Mouse (Mus musculus): ENCODE measurements at regions not wholly inside any gene's neighbourhood (a gene's known extent, or its start where the extent isn't known, plus 50 kb on each side); places are given as distances from the start of the nearest gene placed in this dataset.

DNA sequence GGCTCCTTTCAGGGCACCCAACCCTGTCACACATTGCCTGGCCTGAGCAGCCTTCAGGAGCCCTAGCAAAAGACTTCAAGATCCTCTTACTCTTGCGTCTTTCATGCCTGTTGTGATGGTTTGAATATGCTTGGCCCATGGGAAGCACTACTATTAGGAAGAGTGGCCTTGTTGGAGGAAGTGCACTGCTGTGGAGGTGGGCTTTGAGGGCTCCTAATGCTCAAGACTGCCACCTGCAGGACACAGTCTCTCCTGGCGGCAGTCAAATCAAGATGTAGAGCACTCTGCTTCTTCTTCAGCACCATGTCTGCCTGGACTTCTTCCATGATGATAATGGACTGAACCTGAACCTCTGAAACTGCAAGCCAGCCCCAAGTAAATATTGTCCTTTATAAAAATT is 73.0 kb downstream of the Tsen15 start:
- peak; percentile 19 for DNase-seq

DNA sequence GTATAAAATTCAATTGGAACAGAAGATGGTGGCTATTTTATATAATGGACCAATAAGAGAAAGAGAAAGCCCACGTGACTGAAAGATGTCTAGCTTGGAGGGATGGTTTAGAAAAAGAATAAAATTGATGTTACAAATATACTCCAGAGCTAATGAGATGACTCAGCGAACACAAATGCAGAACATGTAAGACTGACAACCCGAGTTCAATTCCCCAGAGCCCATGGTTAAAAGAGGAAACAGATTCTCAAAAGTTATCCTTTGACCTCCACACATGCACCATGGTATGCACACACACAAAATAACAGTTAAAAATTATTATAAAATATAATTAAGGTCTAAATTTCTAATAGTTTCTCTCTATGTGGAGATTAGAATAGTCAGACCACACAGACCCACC is 81.0 kb downstream of the Tsen15 start:
- DNase-seq = no peak

DNA sequence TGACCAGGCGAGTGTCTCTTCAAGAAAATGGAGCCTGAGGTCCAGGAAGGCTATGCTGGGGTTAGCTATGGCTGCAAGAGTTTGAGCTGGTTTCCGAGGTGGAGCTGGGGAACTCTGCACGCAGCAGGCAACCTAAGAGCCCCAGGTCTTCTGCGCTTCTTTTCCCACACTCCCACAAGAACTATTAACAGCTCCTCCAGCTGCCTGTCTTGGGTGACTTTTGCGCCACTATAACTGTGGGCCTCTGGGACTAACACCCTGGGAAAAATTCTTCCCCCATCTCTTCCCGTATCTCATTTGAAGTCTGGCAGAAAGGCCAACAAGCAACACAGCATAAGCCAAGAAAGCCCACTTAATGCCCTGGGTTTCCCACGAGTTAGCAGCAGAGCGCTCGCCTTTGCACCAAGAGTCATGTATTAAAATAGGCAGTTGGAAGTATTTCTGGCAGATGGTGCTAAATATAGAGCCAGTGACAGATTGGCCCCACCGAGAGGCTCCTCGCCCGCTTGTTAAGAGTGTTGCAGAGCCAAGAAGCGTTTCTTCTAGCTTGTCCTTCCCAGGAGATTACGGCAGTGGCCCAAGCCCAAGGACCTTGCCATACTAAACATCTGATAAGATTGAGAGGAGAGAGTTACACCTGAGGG is 81.9 kb downstream of the Tsen15 start:
- peak; percentile 36 for DNase-seq

DNA sequence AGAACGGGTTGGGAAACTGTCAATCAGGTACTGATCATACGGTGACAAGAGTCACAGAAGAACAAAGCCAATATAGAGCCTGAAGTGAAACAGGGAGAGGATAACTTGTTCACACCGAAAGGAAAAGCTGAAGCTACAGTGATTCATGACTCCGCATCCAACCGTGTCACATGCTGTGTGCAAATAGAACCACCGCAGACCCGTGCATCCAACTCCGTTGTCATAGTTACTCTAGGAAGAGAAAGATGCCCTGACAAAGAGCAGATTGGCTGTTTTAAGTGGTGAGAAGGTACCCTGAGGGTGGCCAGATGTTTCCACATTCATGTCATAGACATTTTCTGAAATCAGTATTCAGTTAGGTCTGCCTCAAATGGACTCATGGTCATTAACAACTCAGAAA is 85.1 kb downstream of the Tsen15 start:
- DNase-seq = no peak

DNA sequence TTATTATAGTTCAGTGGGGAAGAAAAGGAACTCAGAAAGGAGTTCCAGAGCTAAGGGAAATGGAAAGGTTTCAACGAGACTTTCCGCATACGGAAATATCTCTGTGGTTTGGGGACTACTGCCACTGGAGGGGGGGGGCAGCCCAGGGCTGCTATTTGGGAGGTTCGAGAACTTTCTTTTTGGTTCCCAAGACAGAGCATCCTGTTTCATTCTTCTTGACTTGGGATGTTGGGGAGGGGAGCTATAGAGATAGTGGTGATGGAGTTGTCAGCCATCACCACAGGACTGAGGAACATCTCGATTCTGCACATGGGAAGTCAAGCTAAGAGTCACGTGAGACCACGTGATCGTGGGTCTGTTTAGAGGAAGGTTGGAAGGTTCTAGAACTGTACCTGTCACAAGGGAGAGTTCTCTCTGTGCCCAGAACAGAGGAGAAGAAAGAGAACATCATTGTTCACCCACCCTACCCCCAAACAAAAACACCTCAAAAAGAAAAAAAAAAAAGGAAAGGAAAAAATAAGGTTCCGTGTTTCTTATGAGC is 94.2 kb downstream of the Tsen15 start:
- DNase-seq = no peak

DNA sequence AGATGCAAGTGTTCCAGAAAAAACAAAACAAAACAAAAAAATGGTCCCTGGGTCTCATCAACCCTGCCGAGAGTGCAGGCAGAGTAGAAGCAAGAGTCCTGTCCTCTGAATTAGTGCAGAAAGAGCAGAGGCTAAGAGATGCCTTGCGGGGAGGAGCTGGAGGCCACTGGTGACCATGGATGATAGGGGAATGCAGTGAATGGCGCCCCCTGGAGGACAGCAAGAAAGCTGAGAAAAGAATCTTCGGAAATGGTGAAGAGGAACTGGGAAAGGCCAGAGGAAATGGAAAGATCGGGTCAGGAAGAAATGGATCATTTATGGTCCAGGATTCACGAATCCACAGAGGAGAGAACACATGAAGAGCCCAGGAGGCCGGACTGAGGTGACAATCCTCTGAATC is 95.7 kb downstream of the Tsen15 start:
- peak; percentile 87 for DNase-seq

DNA sequence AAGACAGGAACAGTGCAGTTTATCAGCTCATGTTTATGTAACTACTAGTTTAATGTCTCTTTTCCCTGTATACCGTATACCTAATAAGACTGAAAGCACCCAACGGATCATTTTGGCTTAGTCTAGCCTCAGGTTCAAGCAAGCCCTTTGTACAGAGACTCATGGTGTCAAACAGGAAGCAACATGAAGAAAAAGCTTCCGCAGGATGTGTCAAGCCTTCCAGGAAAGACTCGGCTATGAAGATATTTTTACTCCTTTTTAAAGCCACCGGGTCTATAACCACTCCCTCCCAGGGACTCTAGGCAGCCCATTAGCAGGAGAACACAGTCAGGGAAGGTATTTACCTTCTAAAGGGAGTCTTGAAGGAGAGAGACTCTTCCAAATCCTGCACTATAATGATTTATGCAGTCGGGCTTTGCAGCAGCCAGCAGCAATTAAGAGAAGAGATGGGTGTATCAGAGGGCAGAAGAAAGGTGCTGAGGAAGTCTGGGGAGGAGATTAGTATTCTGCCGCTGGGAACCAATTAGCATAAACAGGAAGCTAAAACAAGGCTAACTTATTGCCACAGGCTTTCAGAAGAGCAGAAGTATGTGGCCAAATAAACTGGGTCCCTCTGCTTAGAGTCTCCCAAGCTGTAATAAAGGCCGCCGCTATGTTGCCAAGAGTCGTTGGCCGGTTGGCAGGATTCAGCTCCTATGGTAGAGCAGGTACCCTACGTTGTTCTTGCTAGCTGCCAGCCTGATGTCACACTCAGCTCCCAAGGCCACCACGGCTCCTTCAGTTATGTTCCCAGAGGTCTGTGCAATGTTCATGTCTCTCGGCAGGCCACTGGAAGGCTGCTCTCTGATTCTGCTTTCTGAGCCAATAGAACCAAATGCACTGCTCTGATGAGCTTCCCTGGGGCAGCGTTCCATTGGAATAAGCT is 98.7 kb downstream of the Tsen15 start:
- DNase-seq = no peak

DNA sequence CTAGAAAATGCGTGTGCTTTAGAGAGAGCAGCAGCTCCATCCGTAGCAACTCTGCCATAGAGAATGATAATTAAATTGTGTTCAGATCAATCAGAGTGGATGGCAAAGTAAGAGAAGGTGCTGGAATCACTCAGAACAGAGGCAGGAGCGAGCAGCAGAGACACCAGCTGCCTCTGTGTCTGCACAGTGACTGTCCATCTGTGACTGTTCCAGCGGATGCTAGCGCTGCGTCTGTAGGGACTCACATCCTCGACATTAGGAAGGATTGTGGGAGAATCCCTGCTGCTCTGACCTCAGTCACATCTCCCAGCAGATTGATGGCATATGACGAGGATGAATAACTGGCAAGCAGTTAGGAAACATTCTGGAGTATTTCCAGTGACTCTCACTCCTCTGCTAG is 99.8 kb downstream of the Tsen15 start:
- DNase-seq = no peak

DNA sequence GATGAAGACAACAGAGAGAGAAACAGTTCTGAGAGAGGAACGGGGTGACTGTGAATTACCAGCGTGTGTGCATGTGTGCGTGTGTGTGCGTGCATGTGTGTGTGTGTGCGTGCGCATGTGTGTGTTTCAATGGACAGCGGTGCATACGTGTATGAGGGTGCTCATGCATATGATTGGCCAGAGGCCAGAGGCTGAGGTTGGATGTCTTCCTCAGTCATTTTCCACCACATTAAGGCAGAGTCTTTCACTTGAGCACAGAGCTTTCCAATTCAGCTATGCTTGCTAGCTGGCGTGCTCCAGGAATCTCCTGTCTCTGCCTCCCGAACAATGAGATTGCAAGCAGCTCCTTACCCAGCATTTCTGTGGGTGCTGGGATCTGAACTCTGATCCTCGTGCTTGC is 104.4 kb downstream of the Tsen15 start:
- DNase-seq = no peak

DNA sequence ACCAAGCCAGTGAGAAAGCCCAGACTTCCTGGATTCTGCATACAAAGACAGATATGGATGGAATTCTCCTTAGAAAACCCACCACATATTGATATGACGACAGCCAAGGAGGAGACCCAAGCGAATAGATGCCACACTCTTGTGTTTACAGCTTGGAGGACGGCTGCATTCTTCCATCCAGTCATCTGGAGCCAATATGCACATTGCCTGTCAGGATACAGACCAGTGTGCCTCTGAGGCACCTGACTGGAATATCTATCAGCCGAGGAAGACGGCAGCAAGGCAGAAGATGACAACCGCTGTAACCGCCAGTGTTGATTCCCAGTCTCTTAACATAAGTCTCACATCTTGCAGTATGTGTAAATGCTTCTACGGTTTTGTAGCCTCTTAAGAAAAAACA is 105.3 kb downstream of the Tsen15 start:
- no peak for DNase-seq

DNA sequence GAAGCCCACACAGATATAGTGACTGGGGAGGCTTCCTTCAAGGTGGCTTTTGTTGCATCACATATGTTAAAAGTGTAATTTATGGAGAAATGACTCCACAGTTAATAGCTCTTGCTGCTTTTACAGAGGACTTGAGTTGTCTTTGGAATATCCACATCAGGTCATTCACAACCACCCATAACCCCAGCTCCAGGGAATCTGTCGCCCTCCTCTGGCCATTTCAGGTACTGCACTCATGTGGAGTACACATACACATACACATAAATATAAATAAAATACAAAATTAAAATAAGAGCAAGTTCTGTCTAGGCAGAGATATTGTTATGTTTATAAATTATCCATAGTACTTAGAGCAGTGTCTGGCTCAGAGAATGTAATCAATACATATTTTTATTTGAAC is 106.5 kb downstream of the Tsen15 start:
- peak; percentile 29 for DNase-seq

DNA sequence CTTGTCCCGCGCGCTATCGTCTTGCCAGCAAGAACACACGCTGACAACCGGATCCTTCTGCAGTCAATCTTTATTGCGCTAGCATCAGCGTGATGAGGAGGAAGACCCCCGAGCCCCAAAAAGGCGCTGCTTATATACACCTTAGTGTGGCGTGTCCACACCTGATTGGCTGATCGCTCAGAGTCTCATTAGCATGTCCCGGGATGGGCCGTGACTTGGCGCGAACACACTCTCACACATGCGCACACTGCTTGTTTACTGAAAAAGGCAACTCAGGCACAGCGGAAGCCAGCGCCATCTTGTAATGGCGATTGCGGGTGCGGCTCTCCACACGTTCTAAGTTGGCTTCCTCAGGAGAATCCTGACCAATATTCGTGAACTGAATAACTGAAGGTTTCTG is 111.5 kb downstream of the Tsen15 start:
- DNase-seq = no peak

DNA sequence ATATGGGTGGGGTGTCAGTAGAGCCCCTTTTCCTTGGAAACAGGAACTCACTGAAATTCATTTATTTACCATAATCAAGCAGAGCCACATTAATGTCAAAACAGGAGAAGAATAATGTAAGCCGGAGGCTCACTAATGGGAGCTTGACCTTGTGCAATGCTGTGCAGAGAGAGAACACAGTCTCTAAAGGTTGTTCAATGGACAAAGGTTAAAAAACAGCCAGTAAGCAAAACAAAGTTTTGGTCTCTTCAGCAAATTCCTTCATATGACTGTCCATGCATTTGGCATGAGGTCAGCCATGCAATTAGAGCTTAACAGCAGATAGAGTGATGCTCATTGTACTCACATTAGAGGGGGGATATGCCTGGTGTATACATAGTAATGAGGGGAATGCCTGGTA is 113.1 kb downstream of the Tsen15 start:
- no peak for DNase-seq

DNA sequence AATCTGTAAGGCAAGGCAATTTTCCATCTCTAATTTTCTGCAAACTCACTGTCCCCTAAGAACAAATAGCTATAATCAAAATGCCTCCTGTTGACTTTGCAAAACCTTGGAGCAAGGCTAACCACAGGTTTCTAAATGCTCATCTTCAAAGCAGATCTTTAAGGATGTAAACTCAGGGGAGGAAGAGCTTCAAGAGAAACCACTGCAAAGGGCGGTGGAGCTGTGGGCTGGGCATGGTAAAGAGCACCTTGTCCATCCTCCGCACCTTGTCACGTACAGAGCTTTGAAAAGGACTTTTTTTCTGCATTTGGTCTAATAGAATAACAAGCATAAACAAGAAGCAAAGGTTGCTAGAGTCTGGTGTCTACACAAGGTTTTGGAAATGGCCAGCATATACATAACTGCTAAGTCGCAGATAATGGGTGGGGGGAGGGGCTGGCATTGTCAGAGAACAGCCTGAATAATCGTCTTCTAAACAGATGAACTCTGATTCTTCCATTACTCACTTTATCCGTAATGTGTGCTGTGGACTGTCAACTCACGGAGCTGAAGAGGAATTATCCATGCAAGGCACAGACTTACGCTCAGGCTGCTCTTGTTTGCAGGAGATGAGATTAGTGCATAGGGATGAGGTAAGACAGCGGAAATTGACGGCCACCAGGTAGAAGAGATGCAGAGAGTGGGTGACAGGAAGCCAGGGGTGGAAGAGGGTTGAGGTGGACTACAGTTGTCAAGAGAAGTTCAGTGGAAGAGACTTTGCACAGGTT is 116.4 kb downstream of the Tsen15 start:
- DNase-seq = no peak

DNA sequence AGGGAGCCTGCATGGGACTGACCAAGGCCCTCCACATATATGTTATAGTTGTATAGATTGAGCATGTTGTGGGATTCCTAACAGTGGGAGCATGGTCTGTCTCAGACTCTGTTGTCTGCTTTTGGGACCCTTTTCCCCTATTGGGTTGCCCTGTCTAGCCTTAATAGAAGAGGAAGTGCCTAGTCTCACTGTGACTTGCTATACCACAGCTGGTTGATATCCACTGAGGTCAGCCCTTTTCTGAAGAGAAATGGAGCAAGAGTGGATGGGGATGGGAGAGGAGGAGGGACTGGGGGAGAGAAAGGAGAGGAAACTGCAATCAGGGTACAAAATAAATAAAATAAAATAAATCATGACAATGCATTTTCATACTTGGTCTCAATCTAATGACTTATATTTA is 120.1 kb downstream of the Tsen15 start:
- no peak for DNase-seq

DNA sequence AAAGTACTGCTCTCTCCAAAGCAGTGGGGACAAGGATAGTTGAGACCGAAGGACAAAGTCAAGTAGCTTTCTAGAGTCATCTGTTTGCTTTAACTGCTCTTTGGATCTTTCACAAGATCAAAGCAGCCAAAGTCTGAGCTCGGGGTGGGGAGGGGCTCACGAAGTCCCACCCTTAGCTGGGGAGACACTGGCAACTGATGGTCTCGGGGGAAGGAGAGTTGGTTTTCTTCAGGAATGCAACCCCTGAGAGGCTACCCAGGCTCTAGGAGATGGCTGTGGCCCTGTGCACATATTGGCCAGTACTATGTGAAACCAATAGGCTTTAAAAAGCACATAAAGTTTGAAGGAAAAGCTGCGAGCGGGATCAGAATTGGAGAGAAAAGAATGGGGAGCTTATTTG is 121.5 kb downstream of the Tsen15 start:
- DNase-seq = no peak

DNA sequence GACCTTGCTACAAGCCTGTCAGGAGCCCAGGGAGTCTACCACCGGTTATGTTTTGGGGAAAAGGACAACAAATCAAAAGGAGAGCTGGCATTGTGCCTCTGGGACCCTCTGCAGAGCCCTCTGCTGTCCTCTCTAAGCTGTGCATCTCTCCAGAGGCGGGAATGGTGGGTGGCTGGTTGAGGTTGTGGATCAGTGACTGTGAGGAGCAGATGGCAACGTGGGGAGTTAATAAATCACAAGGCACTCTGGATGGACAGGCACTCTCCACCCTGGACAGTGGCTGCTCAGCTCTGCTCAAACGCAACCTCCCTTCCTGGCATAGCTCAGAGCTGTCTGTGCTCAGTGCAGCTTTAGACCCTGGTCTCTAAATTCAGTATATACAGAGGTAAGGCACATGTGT is 125.0 kb downstream of the Tsen15 start:
- peak; percentile 9 for DNase-seq

DNA sequence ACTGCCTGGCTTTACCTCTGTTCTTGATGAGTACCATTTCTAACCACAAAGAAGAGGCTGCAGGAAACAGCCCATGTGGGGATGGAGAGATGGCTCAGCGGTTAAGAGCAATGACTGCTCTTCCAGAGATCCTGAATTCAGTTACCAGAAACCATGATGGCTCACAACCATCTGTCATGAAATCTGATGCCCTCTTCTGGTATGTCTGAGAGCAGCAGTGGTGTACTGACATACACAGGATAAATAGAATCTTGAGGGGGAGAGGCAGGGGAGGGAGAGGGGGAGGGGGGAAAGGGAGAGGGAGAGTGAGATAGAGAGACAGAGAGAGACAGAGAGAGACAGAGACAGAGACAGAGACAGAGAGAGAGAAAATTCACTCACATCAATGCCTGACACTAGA is 125.5 kb downstream of the Tsen15 start:
- DNase-seq = no peak

DNA sequence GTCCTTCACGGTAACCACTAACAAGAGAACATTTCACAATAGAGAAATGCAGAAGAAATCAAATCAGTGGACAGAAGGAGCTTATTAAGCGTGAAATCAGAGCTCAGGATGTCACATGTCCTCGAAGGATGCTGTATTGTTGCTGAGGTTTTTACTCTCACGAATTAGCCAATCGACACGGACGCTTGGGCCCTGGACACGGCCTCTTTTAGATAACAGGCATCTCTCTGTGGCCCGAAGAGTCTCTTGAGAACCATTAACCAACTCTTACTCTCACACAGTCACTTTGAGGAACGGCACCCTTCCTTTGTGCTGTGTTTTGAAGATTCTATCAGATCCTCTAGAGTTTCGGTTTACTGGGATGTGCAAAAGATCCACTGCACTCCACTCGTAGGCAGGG is 128.2 kb downstream of the Tsen15 start:
- no peak for DNase-seq

DNA sequence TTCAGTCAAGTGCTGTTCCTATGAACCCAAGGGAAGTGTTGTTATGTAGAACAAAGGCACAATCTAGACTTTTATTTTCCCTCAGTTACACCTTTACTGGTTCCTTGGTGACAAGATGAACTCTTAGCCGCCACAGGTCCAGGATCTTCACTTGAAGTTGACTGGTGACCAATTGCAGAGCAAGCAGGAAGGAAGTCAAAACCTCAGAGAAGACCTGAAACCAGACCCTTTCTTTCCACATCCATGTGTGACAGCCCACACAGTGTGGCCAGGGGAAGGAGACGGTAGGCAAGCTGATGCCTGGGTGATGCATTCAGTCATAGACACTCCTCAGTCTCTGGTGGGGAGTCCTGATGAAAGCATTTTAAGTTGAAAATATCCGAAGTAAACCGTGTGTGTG is 132.6 kb downstream of the Tsen15 start:
- no peak for DNase-seq

DNA sequence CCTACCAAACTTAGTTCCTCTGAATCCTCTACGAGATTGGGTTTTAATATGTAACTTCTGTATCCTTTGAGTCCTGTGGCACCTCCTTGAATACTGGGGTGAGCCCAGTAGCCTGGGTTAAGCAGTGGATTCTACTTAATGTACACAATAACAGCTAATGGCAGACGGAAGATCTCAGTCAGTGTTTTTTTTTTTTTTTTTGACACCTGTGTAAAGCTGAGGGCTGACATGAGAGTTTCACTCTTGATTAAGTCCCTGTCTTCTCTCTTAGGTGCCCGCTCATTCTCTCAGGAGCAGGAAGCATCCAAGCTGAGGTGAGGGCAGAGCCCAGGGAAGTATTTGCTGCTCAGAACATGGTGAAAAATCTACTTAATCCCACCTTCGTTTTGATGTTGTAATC is 133.0 kb downstream of the Tsen15 start:
- no peak for DNase-seq

DNA sequence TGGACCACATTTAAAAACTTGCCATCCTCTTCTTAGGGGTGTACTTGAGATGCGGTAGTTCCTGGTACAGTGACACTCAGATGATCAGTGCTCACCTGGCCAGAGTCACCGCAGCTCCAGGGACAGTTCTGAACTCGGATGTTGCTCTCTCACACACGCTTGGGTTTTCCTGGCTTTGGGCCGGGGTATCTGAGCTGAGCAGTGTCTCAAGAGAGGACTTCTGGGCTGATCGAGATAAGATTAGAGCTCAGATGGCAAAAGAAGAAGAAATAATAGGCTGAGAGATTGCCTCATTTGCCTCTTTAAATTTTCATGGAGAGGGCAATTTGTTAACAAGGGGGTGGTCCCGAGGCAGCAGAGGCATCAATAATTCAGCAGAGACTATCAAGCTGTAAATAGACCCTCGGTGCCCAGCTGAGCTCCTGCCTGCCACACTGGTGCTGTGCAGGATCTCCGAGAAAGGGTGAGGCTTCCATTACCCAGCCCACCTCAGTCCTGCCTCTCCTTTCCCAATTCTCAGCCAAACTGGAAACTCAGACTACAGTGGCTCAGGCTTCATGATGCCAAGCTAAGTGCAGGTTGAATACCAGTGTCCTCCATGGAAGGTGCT is 133.7 kb downstream of the Tsen15 start:
- DNase-seq = no peak

DNA sequence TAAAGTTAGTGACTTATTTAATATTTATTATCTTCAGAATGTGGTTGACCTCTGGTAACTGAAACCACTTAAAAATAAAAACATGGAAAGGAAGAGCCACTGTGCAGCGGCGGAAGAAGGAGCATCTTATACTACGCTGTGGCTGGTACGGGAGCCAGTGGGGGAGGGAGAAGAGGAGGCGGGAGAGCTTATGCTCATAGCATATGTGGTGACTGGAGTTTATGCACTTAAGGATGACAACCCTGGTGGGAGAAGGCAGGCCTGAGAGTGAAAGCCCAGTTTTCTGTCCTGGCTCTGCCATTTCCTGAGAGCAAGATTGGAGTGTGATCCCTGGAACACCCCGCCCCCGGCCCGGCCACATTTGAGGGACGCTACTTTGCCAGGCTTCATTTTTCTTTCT is 145.5 kb downstream of the Tsen15 start:
- no peak for DNase-seq
